Mouse (Mus musculus) left cerebral cortex, adult 18-20 months (tissue): ENCODE measurements around the gene Fam81a. TPM values are rescaled to one million over a fixed set of nuclear protein-coding genes. Genes with fewer than 3 reads are reported as not detected.

Experiments used
- DNase-seq, 2 experiments: peaks; one replicate each; pipeline ENCODE4 v3.0.0; 2021 to 2022; ENCODE audit warnings: low spot score in 2 of 2, mixed read lengths in 1 of 2
- long read RNA-seq, 2 experiments: library from polyadenylated mRNA; stranded (forward); transcript quantifications; one replicate each; pipeline ENCODE4 v2.0.0; 2021
- total RNA-seq, 2 experiments: library from RNA; stranded (reverse); gene quantifications; 2 replicates each; pipeline ENCODE4 v1.2.3; 2021

Gene Fam81a
- total RNA-seq, result 100 to 1,000 TPM; 190 to 198 TPM
- long read RNA-seq, experiment 1, transcript Fam81a-201 (9 exons, 3,703 nt), result major isoform, 99 of 150 reads
- long read RNA-seq, experiment 1, partial matches to known transcripts, result 8 of 150 reads
- long read RNA-seq, experiment 1, other reads (novel, unspliced or antisense), result 43 of 150 reads
- long read RNA-seq, experiment 2, transcript Fam81a-201 (9 exons, 3,703 nt), result major isoform, 79 of 115 reads
- long read RNA-seq, experiment 2, partial matches to known transcripts, result 4 of 115 reads
- long read RNA-seq, experiment 2, other reads (novel, unspliced or antisense), result 32 of 115 reads

GRCm38 (mm10) chr9:70142460-70142859, at the start of gene Fam81a:
Gene Fam81a (minus strand): TSS chr9:70142560.
- DNase-seq, result no peak

GRCm38 (mm10) chr9:70182639-70183038, 40.3 kb upstream of the Fam81a start:
- DNase-seq, result no peak

- DNase-seq, result no peak
Measured at GRCm38 (mm10) chr9:70181719-70182118, 39.4 kb upstream of the Fam81a start.

- DNase-seq, result no peak
Measured at GRCm38 (mm10) chr9:70176291-70176690, 33.9 kb upstream of the Fam81a start.

GRCm38 (mm10) chr9:70174896-70175295, 32.5 kb upstream of the Fam81a start:
- no peak for DNase-seq

GRCm38 (mm10) chr9:70174291-70174848, 32.0 kb upstream of the Fam81a start:
- no peak for DNase-seq

- no peak for DNase-seq
Measured at GRCm38 (mm10) chr9:70168973-70169372, 26.6 kb upstream of the Fam81a start.

GRCm38 (mm10) chr9:70160071-70160470, 17.7 kb upstream of the Fam81a start:
- peak; percentile 27 to 56 for DNase-seq

- no peak for DNase-seq
Measured at GRCm38 (mm10) chr9:70147618-70148017, 5.3 kb upstream of the Fam81a start.

GRCm38 (mm10) chr9:70145426-70145825, 3.1 kb upstream of the Fam81a start:
- DNase-seq, result no peak

- no peak for DNase-seq
Measured at GRCm38 (mm10) chr9:70143326-70143725, 966 bp upstream of the Fam81a start.

- peak; percentile 26 to 42 for DNase-seq
Measured at GRCm38 (mm10) chr9:70141885-70142326, 454 bp downstream of the Fam81a start.

- peak; percentile 87 to 95 for DNase-seq
Measured at GRCm38 (mm10) chr9:70140871-70141796, 1.2 kb downstream of the Fam81a start.

GRCm38 (mm10) chr9:70140340-70140739, 2.0 kb downstream of the Fam81a start:
- DNase-seq, result peak in 1 of 2 experiments; percentile 31

GRCm38 (mm10) chr9:70139331-70139885, 3.0 kb downstream of the Fam81a start:
- DNase-seq, result no peak

- no peak for DNase-seq
Measured at GRCm38 (mm10) chr9:70138511-70138910, 3.8 kb downstream of the Fam81a start.

GRCm38 (mm10) chr9:70137991-70138390, 4.4 kb downstream of the Fam81a start:
- no peak for DNase-seq

- DNase-seq, result no peak
Measured at GRCm38 (mm10) chr9:70135186-70135585, 7.2 kb downstream of the Fam81a start.

- DNase-seq, result no peak
Measured at GRCm38 (mm10) chr9:70134716-70135115, 7.6 kb downstream of the Fam81a start.

GRCm38 (mm10) chr9:70134215-70134614, 8.1 kb downstream of the Fam81a start:
- DNase-seq, result peak; percentile 47 to 50

GRCm38 (mm10) chr9:70130786-70131185, 11.6 kb downstream of the Fam81a start:
- DNase-seq, result no peak
